ENCODE assay signal across 21 mouse cellular contexts in genomic region chr13:109519966-109520646, GRCm38 (mm10).
"Had no signal": no experiment of that assay in that cellular context is flagged by ENCODE, and none has a peak within 500 bp of the region (broad histone marks: within the 10 kb centered on the region; RNA-seq: fewer than 3 reads in every experiment).

No protein-coding gene starts in this region.

- H3K36me3 ChIP-seq: heart, embryonic 10.5 days; heart, embryonic 12.5 days; hindbrain, embryonic 10.5 days; hindbrain, embryonic 12.5 days; intestine, embryonic 15.5 days; limb, embryonic 10.5 days; limb, embryonic 12.5 days; liver, embryonic 13.5 days; liver, embryonic 15.5 days had no signal

- H3K4me3 ChIP-seq: heart, embryonic 10.5 days; heart, embryonic 12.5 days; hindbrain, embryonic 10.5 days; hindbrain, embryonic 12.5 days; intestine, embryonic 15.5 days; layer of hippocampus, adult 2 months; left cerebral cortex, adult 2 months; limb, embryonic 10.5 days; limb, embryonic 12.5 days; liver, embryonic 13.5 days; liver, embryonic 15.5 days had no signal

- H3K4me2 ChIP-seq: heart, embryonic 12.5 days; hindbrain, embryonic 12.5 days; hindbrain, embryonic 14.5 days; intestine, embryonic 15.5 days; limb, embryonic 12.5 days; liver, embryonic 11.5 days; liver, embryonic 13.5 days; liver, embryonic 15.5 days had no signal

- H3K9ac ChIP-seq: heart, embryonic 12.5 days; hindbrain, embryonic 12.5 days; hindbrain, embryonic 14.5 days; intestine, embryonic 15.5 days; limb, embryonic 12.5 days; liver, embryonic 13.5 days; liver, embryonic 15.5 days; liver, postnatal 0 days had no signal

- H3K4me1 ChIP-seq: heart, embryonic 10.5 days; heart, embryonic 12.5 days; hindbrain, embryonic 12.5 days; intestine, embryonic 15.5 days; limb, embryonic 10.5 days; limb, embryonic 12.5 days; liver, embryonic 13.5 days; liver, embryonic 15.5 days had no signal

- H3K9me3 ChIP-seq: heart, embryonic 10.5 days; heart, embryonic 12.5 days; hindbrain, embryonic 10.5 days; hindbrain, embryonic 12.5 days; intestine, embryonic 15.5 days; limb, embryonic 10.5 days; limb, embryonic 12.5 days; liver, embryonic 13.5 days; liver, embryonic 15.5 days had no signal

- H3K27me3 ChIP-seq: heart, embryonic 12.5 days; hindbrain, embryonic 12.5 days; intestine, embryonic 15.5 days; limb, embryonic 12.5 days; liver, embryonic 13.5 days; liver, embryonic 15.5 days had no signal

- H3K27ac ChIP-seq: heart, embryonic 10.5 days; hindbrain, embryonic 10.5 days; hindbrain, embryonic 12.5 days; hindbrain, embryonic 14.5 days; intestine, embryonic 15.5 days; layer of hippocampus, adult 2 months; left cerebral cortex, adult 2 months; limb, embryonic 10.5 days; limb, embryonic 12.5 days; liver, embryonic 13.5 days; liver, embryonic 15.5 days had no signal

- ATAC-seq: hindbrain, embryonic 16.5 days; inflammation-experienced regulatory T-cells, adult 6 months; intestine, embryonic 15.5 days; intestine, postnatal 0 days; liver, postnatal 0 days had no signal

- DNase-seq: gastrocnemius, postnatal 25 days; kidney, adult 18-20 months; kidney, adult 8-10 months; kidney, postnatal 25 days; liver, embryonic 13.5 days had no signal
